Mouse (Mus musculus): ENCODE measurements at regions not wholly inside any gene's neighbourhood (a gene's known extent, or its start where the extent isn't known, plus 50 kb on each side); places are given as distances from the start of the nearest gene placed in this dataset.

- DNase-seq (ENCODE audit: low spot score) = no peak
Observed at GRCm38 (mm10) chr13:84565644-84566532, 343.8 kb downstream of the Tmem161b start.

- DNase-seq (ENCODE audit: low spot score) = no peak
Observed at GRCm38 (mm10) chr13:84566533-84566832, 344.4 kb downstream of the Tmem161b start.

DNA sequence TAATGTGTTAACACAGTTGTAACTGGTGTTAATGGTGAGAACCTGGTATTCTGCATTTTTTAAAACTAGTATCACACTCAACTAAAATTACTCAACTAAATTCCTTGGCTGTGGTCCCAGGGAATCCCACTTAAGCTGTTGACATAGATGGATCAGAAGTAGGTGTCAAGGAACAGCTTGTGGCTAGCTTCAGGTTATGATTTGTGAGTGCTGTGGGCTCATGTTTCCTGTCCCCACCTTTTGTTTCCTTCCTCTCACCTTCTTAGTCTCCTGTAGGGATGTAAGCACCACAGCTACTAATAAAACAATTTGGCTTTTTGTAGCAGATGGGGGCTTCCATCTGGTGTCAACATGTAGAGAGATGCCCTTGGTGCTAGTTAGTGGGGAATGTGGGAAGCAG, 347.3 kb downstream of the Tmem161b start:
- no peak for DNase-seq (ENCODE audit: low spot score)

- no peak for DNase-seq (ENCODE audit: low spot score)
Observed at GRCm38 (mm10) chr13:84570206-84570605, 348.1 kb downstream of the Tmem161b start.

GRCm38 (mm10) chr13:84570984-84571844, 349.1 kb downstream of the Tmem161b start:
- no peak for DNase-seq (ENCODE audit: low spot score)

DNA sequence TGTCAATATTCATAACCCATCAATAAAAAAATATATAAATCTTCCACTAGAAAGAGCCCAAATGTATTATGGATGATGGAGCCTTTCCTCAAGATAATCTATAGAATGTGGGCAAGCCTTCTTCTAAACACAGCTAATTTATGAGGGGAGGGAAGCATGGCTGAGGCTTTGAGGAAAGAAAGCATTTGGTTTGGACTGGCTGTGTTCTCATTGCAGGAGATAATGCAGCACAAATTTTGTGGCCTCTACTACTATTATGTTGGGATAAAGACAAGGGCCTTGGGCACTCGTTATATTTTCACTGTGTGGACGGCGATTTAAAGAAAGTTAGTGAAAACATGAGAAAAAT, 349.7 kb downstream of the Tmem161b start:
- DNase-seq (ENCODE audit: low spot score) = no peak

DNA sequence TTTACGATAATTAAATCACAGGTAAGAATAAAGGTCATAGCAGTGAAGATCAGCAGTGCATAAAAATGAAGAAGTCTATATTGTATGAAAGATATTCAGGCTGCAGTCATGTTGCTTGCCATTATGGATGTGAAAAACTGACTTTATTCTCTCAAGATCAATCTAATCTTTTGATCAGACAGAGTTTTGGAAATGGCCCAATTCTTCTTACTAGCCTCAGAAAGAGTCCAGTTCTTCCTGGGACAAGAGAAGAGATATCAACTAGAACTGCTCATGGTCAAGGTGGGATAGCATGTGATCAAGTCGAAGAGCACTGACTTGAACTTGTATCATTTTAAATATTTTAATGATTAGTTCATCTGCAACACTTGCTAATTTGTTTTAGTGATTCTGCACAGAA, 350.1 kb downstream of the Tmem161b start:
- DNase-seq (ENCODE audit: low spot score) = no peak

DNA sequence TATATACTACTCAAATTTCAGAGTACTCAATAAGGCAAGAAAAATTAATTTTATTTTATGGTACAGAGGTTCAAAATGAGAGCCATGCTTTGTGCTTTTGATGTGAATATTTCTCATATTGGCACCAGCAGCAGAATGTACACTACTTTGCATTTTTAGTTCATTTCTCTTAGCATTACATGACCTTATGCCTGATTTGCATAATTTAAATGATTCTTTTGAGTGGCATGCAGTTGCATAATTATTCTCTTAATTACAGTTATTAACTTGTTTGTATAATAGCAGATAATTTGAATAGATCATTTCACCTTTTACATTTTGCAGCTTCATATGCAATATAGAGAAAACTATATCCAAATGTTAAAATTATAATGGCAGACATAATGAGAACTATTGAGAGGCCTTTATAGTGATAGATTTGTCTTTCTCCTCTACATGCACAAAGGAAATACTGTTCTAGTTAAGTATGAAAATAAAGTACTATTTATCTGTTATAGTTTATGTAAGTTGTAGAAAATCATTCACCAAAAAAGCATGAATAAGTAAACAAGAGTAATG, 374.6 kb downstream of the Tmem161b start:
- no peak for DNase-seq (ENCODE audit: low spot score)

- DNase-seq (ENCODE audit: low spot score) = no peak
Observed at GRCm38 (mm10) chr13:84602612-84603011, 380.5 kb downstream of the Tmem161b start.

DNA sequence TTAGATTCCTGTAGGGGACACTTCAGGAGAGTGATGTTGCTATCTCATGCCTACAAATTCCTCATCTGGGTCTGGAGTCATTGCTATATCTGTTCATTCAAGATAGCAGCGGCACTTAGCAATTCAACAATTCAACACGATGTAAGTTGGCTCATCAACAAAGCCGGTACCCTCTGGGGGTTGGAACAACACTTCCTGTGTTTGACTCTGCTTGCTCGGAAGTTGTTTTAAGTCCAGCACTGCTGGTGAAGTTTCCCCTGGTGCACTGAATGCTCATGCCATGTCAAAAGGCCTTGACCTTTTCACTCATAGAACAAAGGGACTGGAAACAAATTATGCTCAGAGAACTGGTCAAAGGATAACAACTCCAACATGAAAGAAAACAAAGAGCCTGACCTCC, 390.4 kb downstream of the Tmem161b start:
- DNase-seq (ENCODE audit: low spot score) = no peak

GRCm38 (mm10) chr13:84613004-84613403, 390.9 kb downstream of the Tmem161b start:
- DNase-seq (ENCODE audit: low spot score) = no peak

DNA sequence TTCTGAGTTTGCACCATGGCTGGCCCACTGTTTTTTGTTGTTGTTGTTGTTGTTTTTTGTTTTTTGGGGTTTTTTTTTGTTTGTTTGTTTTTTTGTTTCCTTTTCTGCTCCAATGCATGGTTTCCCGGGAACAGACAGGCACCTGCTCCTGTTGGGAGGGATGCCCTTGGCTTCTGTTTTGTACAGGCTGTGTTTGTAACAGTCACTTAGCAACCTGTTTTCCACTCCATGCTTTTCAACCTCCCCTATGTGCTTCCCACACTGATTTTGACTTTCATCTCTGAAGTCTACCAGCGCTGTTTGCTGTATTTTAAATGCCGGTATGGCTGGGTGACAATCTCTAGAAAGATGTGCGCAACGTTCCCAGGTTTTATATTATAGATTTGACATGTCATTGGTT, 402.6 kb downstream of the Tmem161b start:
- no peak for DNase-seq (ENCODE audit: low spot score)

- no peak for DNase-seq (ENCODE audit: low spot score)
Observed at GRCm38 (mm10) chr13:84625527-84625926, 403.4 kb downstream of the Tmem161b start.

- no peak for DNase-seq (ENCODE audit: low spot score)
Observed at GRCm38 (mm10) chr13:84625927-84626326, 403.8 kb downstream of the Tmem161b start.

- DNase-seq (ENCODE audit: low spot score) = no peak
Observed at GRCm38 (mm10) chr13:84626397-84626796, 404.3 kb downstream of the Tmem161b start.

DNA sequence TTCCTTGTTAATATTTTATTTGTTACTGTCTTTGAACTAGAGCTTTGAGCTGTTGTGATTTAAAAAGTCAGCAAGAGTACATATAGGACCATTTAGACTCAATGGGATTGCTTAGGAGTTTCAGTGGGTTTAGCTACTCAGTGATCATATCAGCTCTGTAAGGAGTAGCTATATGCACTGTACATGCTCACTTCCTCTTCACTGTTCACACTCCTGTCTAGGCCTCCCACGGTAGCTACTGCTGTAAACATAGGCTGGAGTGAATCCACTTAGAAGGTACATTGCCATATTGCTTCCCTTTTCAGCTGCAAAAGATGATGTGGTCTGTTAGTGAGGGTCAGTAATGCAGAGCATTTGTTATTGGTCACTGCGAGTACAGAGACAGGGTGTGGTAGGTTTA, 408.6 kb downstream of the Tmem161b start:
- no peak for DNase-seq (ENCODE audit: low spot score)

- no peak for DNase-seq (ENCODE audit: low spot score)
Observed at GRCm38 (mm10) chr13:84632493-84632892, 410.4 kb downstream of the Tmem161b start.

DNA sequence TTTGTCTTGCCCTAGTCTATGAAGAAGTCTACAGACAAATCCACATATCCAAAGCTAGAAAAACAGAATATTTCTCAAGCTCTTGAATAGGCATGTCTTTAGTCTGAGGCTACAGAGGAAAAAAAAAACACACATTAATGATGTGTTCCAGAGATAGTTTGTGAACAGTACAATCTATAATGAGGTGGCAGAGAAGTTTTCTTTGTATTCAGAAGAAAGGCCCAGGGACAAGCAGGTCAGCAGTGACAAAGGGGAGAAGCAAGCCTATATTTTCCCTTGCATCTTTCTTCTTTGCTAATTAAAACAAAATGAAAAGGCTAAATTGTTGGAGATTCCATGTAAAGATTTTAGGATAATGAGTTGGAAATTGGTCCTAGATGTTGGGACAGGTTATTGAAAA, 414.7 kb downstream of the Tmem161b start:
- DNase-seq (ENCODE audit: low spot score) = no peak

- no peak for DNase-seq (ENCODE audit: low spot score)
Observed at GRCm38 (mm10) chr13:84637606-84638005, 415.5 kb downstream of the Tmem161b start.

DNA sequence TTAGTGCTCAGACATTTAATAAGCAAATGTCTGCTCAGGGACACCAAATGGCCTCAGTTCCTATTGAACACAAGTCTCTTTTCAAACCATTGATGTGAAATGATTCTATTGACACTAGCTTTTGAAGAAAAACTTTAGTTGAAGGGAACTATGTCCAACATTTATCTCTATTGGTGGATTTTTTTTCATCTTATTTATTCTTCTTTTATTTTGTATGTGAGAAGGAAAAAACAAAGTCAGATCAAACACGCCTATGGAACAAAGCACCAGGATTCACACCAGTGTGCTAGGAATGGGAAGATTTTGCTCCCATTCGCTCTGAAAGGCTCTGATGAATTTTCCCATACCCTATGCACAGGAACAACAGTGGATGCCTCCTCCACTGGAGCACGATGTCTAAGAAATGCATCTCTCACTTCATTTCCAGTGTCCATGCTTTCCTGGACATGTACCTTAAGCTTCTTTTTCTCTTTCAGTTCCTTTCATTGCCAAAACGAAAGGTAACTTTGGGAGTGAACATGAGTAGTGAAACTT, 416.4 kb downstream of the Tmem161b start:
- DNase-seq (ENCODE audit: low spot score) = no peak

GRCm38 (mm10) chr13:84639087-84640022, 417.3 kb downstream of the Tmem161b start:
- DNase-seq (ENCODE audit: low spot score) = no peak

All from heart, adult 8-10 months (tissue).